Comparison of ENCODE assay signal across 8 mouse cellular contexts in the genomic region with DNA sequence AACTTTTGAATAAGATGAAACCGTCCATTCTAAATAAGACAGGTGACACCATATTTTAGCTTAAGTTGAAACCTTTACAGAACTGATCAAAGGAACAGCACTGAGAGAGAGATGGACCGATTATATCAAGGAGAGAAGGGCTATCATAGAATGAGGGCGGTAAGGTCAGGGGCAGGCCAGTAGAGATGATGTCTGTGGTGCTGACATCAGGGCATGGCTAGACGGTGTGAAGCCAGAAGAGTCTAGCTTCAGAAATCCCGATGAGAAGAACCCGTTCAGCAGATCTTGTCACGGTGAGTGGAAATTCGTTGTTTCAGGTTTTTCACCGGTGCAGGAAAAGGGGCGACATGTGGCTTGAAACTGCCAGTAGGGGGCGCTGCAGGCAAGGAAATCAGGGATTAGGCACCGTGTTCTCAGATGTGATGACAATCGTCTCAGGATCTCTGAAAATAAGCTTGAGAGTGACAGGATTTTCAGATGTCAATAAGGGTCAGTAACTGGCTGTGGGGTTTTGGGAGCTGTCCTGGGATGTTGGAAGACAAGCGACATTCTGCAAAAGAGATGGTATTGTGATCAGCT. TPM values are rescaled to one million over a fixed set of nuclear protein-coding genes. Genes with fewer than 3 reads are reported as not detected.
DNase-seq lines count a peak whose midpoint lies in the region; ATAC-seq and TF ChIP-seq lines count a peak whose summit lies in the region.

No protein-coding gene starts in this region.

- H3K27me3 ChIP-seq in heart, adult 2 months (ENCODE audit: control insufficient read depth, insufficient read depth, low read length): no peaks in the 10 kb centered on the region
- no peaks in the 10 kb centered on the region for H3K27me3 ChIP-seq in forebrain, embryonic 13.5 days

- peak in 1 of 2 experiments; percentile 20 for DNase-seq in heart, adult 2 months
- no peak for DNase-seq in heart, postnatal 25 days (ENCODE audit: low spot score)
- DNase-seq in c-Kit-positive CD71-positive TER-119-negative erythroid progenitor cells, embryonic 14.5 days (ENCODE audit: low read depth): peak; percentile 21
- DNase-seq in kidney, adult 8-10 months: peak; percentile 5 to 62
- DNase-seq in left cerebral cortex, postnatal 4 days: peak; percentile 85
- peak; percentile 81 for DNase-seq in neural tube, embryonic 10.5 days (ENCODE audit: extremely low spot score, low spot score)
- DNase-seq in urinary bladder, adult 2 months (ENCODE audit: low spot score): peak; percentile 40

- H3K4me1 ChIP-seq in heart, adult 2 months (ENCODE audit: control insufficient read depth, insufficient read depth, low read length): no peaks in the 10 kb centered on the region
- no peaks in the 10 kb centered on the region for H3K4me1 ChIP-seq in forebrain, embryonic 13.5 days

- H3K27ac ChIP-seq in heart, adult 2 months: no peak overlapping the region
- no peak overlapping the region for H3K27ac ChIP-seq in forebrain, embryonic 13.5 days

- peak; percentile 73 for TF ChIP-seq CTCF in heart, adult 2 months (IDR thresholded peaks at IDR 0.05)

- intact Hi-C loops in heart, adult 2 months (cut with DNase I): no loop called here
- intact Hi-C loops in heart, postnatal 25 days (cut with DNase I): no loop called here
- intact Hi-C loops in left cerebral cortex, postnatal 4 days (cut with DNase I): no loop called here

- WGBS in heart, adult 2 months: 24% methylated on average over 14 of the region's 14 CpGs
- 26% methylated on average over 14 of the region's 14 CpGs for WGBS in forebrain, embryonic 13.5 days

- no peak overlapping the region for H3K4me3 ChIP-seq in heart, adult 2 months
- no peak overlapping the region for H3K4me3 ChIP-seq in forebrain, embryonic 13.5 days

- peak; percentile 87 for ATAC-seq in forebrain, embryonic 13.5 days

- H3K9me3 ChIP-seq in forebrain, embryonic 13.5 days (replicated peaks): no peaks in the 10 kb centered on the region

- H3K79me2 ChIP-seq in heart, adult 2 months (replicated peaks; ENCODE audit: control insufficient read depth, insufficient read depth, low read length): no peaks in the 10 kb centered on the region

- no peaks in the 10 kb centered on the region for H3K36me3 ChIP-seq in heart, adult 2 months (ENCODE audit: control insufficient read depth, insufficient read depth, low read length)
- H3K36me3 ChIP-seq in forebrain, embryonic 13.5 days (ENCODE audit: poor library complexity, severe bottlenecking): no peaks in the 10 kb centered on the region

- H3K9ac ChIP-seq in heart, adult 2 months (ENCODE audit: low read depth, low read length): no peak overlapping the region
- H3K9ac ChIP-seq in forebrain, embryonic 13.5 days: no peak overlapping the region

- no peak overlapping the region for H3K4me2 ChIP-seq in forebrain, embryonic 13.5 days

- no peak for TF ChIP-seq EP300 in heart, adult 2 months (IDR thresholded peaks at IDR 0.05; ENCODE audit: insufficient read depth, low read depth, low read length)

- TF ChIP-seq POLR2A in heart, adult 2 months (IDR thresholded peaks at IDR 0.05; ENCODE audit: insufficient read depth, low read depth, low read length): no peak

RNA-seq across cellular contexts. Expression of a gene that starts 48.4 kb away (rescaled TPM):
- not detected for total RNA-seq in heart, adult 2 months (2021)
- polyA plus RNA-seq in heart, adult 2 months (2012; rRNA removed): not detected in 2 replicates
- not detected for total RNA-seq in heart, postnatal 25 days (2021)
- not detected in 2 replicates for polyA plus RNA-seq in forebrain, embryonic 13.5 days (2015; fragmentation: Nextera tagmentation; extraction: Ambion mirVana)
- not detected for total RNA-seq in left cerebral cortex, postnatal 4 days (2021)
- polyA plus RNA-seq in urinary bladder, adult 2 months (2012; rRNA removed): not detected in 2 replicates
